Mouse (Mus musculus) embryonic facial prominence, embryonic 11.5 days (tissue): ENCODE data around the gene Zfp511. TPM values are rescaled to one million over a fixed set of nuclear protein-coding genes. Genes with fewer than 3 reads are reported as not detected.
A peak's percentile ranks its signal among the peaks of the same experiment; 100 is the strongest.

Experiments
- ATAC-seq: fragments of 200-750 bp; cut with Nextera tagmentation; replicated peaks from 2 replicates; pipeline ENCODE4 v1.8.0; 2017; ENCODE audit warnings: low read depth; ENCODE audit not compliant: insufficient number of reproducible peaks, low FRiP score, low TSS enrichment
- DNase-seq: peaks from one replicate; pipeline ENCODE4 v3.0.0-alpha.2; 2015; ENCODE audit warnings: low spot score
- H3K27ac ChIP-seq: fragments of 300-500 bp; sonication (generic); replicated peaks from 2 replicates; pipeline ENCODE4 v1.5.1; 2014; ENCODE audit warnings: mild to moderate bottlenecking, low read depth, low read length, control low read depth
- H3K27me3 ChIP-seq: fragments of 300-500 bp; sonication (generic); 2 replicates; pipeline ENCODE4 v1.6.1; 2014; ENCODE audit warnings: mild to moderate bottlenecking, low read length, moderate library complexity, mixed read lengths; ENCODE audit not compliant: control insufficient read depth, insufficient read depth
- H3K36me3 ChIP-seq: fragments of 300-500 bp; sonication (generic); replicated peaks from 2 replicates; pipeline ENCODE4 v1.6.1; 2014; ENCODE audit warnings: low read depth, mild to moderate bottlenecking, low read length, moderate library complexity, mixed read lengths; ENCODE audit not compliant: control insufficient read depth, insufficient read depth
- H3K4me1 ChIP-seq: fragments of 300-500 bp; sonication (generic); 2 replicates; pipeline ENCODE4 v1.6.1; 2014; ENCODE audit warnings: low read length, mixed read lengths; ENCODE audit not compliant: control insufficient read depth, insufficient read depth
- H3K4me2 ChIP-seq: fragments of 300-500 bp; sonication (generic); 2 replicates; pipeline ENCODE4 v1.6.1; 2014; ENCODE audit warnings: low read depth, mild to moderate bottlenecking, control low read depth, low read length, moderate library complexity
- H3K4me3 ChIP-seq: fragments of 300-500 bp; sonication (generic); 2 replicates; pipeline ENCODE4 v1.5.1; 2014; ENCODE audit warnings: low read depth, low read length, control low read depth
- H3K9ac ChIP-seq: fragments of 300-500 bp; sonication (generic); replicated peaks from 2 replicates; pipeline ENCODE4 v1.6.1; 2014; ENCODE audit warnings: mild to moderate bottlenecking, control low read depth, low read length
- H3K9me3 ChIP-seq: fragments of 300-500 bp; sonication (generic); replicated peaks from 2 replicates; pipeline ENCODE4 v1.6.1; 2016; ENCODE audit warnings: mild to moderate bottlenecking, low read length, inconsistent platforms, mixed read lengths; ENCODE audit not compliant: control insufficient read depth
- WGBS: fragments of 180-500 bp; shearing (Covaris S2); extraction: QIAGEN DNeasy Blood & Tissue Kit; methylation state at CpG from one replicate; pipeline ENCODE4 v1.1.7; 2014; 5-methylcytosine and 5-hydroxymethylcytosine counted together
- microRNA-seq: library from miRNA; unstranded; fragments of <30 nt; microRNA quantifications from one replicate; pipeline ENCODE4, GENCODE M21; 2016; ENCODE audit warnings: borderline number of aligned reads
- polyA plus RNA-seq: library from polyadenylated mRNA; unstranded; fragments of >200 nt; fragmentation: Nextera tagmentation; extraction: Ambion mirVana; gene quantifications from 2 replicates; pipeline ENCODE4 v1.2.1, GENCODE M21; 2014

Zfp511 gene
- polyA plus RNA-seq, 1 experiment from 2014 or later, result 37.5 TPM

GRCm38 (mm10) chr7:140081408-140082241 is 45.4 kb downstream of the Zfp511 start:
- Histone ChIP-seq H3K4me1 (0 out of 2 replicates have a peak, but pooled peaks cover 3% of the 10 kb centered on the region), H3K27ac (no peak overlapping the region), H3K4me2 (no peak overlapping the region; the same call in 1 of the 2 replicates), H3K4me3 (no peak overlapping the region), H3K27me3 (peaks cover 24% of the 10 kb centered on the region), H3K9ac (no peak overlapping the region; the same call in 1 of the 2 replicates), H3K36me3 (no peaks in the 10 kb centered on the region), H3K9me3 (no peaks in the 10 kb centered on the region)
- WGBS, result 17% methylated on average over 20 of the region's 20 CpGs
- no peak for DNase-seq
- ATAC-seq, result no peak

- Histone ChIP-seq H3K27ac (no peak within 1 kb of the TSS), H3K9me3 (no peaks in the 10 kb centered on the region), H3K4me2 (no peak within 1 kb of the TSS; the same call in 1 of the 2 replicates), H3K36me3 (no peaks in the 10 kb centered on the region), H3K9ac (no peak within 1 kb of the TSS; the same call in 1 of the 2 replicates), H3K27me3 (peaks cover 24% of the 10 kb centered on the region), H3K4me1 (0 out of 2 replicates have a peak, but pooled peaks cover 3% of the 10 kb centered on the region), H3K4me3 (0 out of 2 replicates have a peak within 1 kb of the TSS, but pooled peaks have one; percentile 15)
- DNase-seq, result peak; percentile 81
- ATAC-seq, result peak; percentile 53
- WGBS, result 9% methylated on average over 18 of the region's 18 CpGs
These were observed 46.1 kb downstream of the Zfp511 start, which contains the start of gene Caly for GRCm38 (mm10) chr7:140082242-140082678. Gene Caly, minus strand, starts transcription at chr7:140082548.

Small RNAs within 50 kb of the gene (microRNA-seq; reads per million reads assigned to microRNA genes)
- not detected for gene Mir7062

Other genes with a start within 250 kb of the Zfp511 start
- 0.87 and 1.6 TPM in 2 replicates for gene Adgra1, start 202.2 kb upstream of the Zfp511 start, polyA plus RNA-seq
- 0.21 and 0.24 TPM in 2 replicates for gene Kndc1, start 141.7 kb upstream of the Zfp511 start, polyA plus RNA-seq
- 0.29 TPM in 1 of 2 replicates, not detected in the other for gene Utf1, start 92.6 kb upstream of the Zfp511 start, polyA plus RNA-seq
- 0.21 and 0.36 TPM in 2 replicates for gene 6430531B16Rik, start 57.6 kb upstream of the Zfp511 start, polyA plus RNA-seq
- gene Adam8, start 43.8 kb upstream of the Zfp511 start, polyA plus RNA-seq, result 1.2 and 1.7 TPM in 2 replicates
- gene Tubgcp2, start 278 bp downstream of the Zfp511 start, polyA plus RNA-seq, result 74.8 and 75.7 TPM in 2 replicates
- 2.5 and 3.9 TPM in 2 replicates for gene Msx3, start 12.7 kb downstream of the Zfp511 start, polyA plus RNA-seq
- gene Caly, start 46.2 kb downstream of the Zfp511 start, polyA plus RNA-seq, result 1.6 and 2.7 TPM in 2 replicates
- gene Prap1, start 57.0 kb downstream of the Zfp511 start, polyA plus RNA-seq, result not detected in 2 replicates
- gene Fuom, start 66.0 kb downstream of the Zfp511 start, polyA plus RNA-seq, result 24.2 and 24.4 TPM in 2 replicates
- 19.0 and 21.7 TPM in 2 replicates for gene Paox, start 79.4 kb downstream of the Zfp511 start, polyA plus RNA-seq
- 211 and 221 TPM in 2 replicates for gene Echs1, start 80.1 kb downstream of the Zfp511 start, polyA plus RNA-seq
- gene Mtg1, start 101.2 kb downstream of the Zfp511 start, polyA plus RNA-seq, result 22.5 and 23.1 TPM in 2 replicates
- gene Sprn, start 118.5 kb downstream of the Zfp511 start, polyA plus RNA-seq, result 0.34 and 0.84 TPM in 2 replicates
- gene Olfr522, start 128.4 kb downstream of the Zfp511 start, polyA plus RNA-seq, result not detected in 2 replicates
- gene Olfr523, start 136.8 kb downstream of the Zfp511 start, polyA plus RNA-seq, result not detected in 2 replicates
- not detected in 2 replicates for gene Olfr524, start 169.6 kb downstream of the Zfp511 start, polyA plus RNA-seq
- gene Cd163l1, start 181.9 kb downstream of the Zfp511 start, polyA plus RNA-seq, result not detected in 2 replicates
- gene 5830411N06Rik, start 210.9 kb downstream of the Zfp511 start, polyA plus RNA-seq, result not detected in 2 replicates